Mouse (Mus musculus): ENCODE results near the gene Hs1bp3. TPM values are rescaled to one million over a fixed set of nuclear protein-coding genes. Genes with fewer than 3 reads are reported as not detected.

Hs1bp3 gene
- 0.39 TPM for polyA plus RNA-seq (2014; fragmentation: Illumina TruSeq; extraction: RNeasy Lipid Tissue Mini Kit (QIAGEN cat#74804); ENCODE audit: low read depth, low replicate concordance)

GRCm38 (mm10) chr12:8313270-8313771 is at the start of gene Hs1bp3:
Gene Hs1bp3, plus strand, starts transcription at chr12:8313432.

GRCm38 (mm10) chr12:8301841-8302431 is 11.3 kb upstream of the Hs1bp3 start, which contains the start of gene Gdf7:
Gene Gdf7, minus strand, starts transcription at chr12:8301954.

Other genes starting within 250 kb of the Hs1bp3 start
- 15.2 TPM for gene Ldah, start 105.3 kb upstream of the Hs1bp3 start, polyA plus RNA-seq (2014; fragmentation: Illumina TruSeq; extraction: RNeasy Lipid Tissue Mini Kit (QIAGEN cat#74804); ENCODE audit: low read depth, low replicate concordance)
- not detected for gene Gdf7, start 11.5 kb upstream of the Hs1bp3 start, polyA plus RNA-seq (2014; fragmentation: Illumina TruSeq; extraction: RNeasy Lipid Tissue Mini Kit (QIAGEN cat#74804); ENCODE audit: low read depth, low replicate concordance)
- gene Rhob, start 186.6 kb downstream of the Hs1bp3 start, polyA plus RNA-seq (2014; fragmentation: Illumina TruSeq; extraction: RNeasy Lipid Tissue Mini Kit (QIAGEN cat#74804); ENCODE audit: low read depth, low replicate concordance) = 14.2 TPM

All from testis, adult 10 weeks (tissue).